Mouse (Mus musculus) adrenal gland, adult 8-10 months (tissue): ENCODE data around the gene Ifne. TPM values are rescaled to one million over a fixed set of nuclear protein-coding genes. Genes with fewer than 3 reads are reported as not detected.

Experiments
- DNase-seq: peaks from one replicate; pipeline ENCODE4 v3.0.0; 2022
- total RNA-seq, 4 experiments: library from RNA; stranded (reverse); gene quantifications; 2 replicates each; pipeline ENCODE4 v1.2.4; 2022

Gene Ifne
- not detected for total RNA-seq

- DNase-seq, result no peak
Observed at GRCm38 (mm10) chr4:88880101-88880500, at the start of gene Ifne. TSS of gene Ifne (minus strand) at chr4:88880201.

GRCm38 (mm10) chr4:88928341-88929102, 48.5 kb upstream of the Ifne start:
- no peak for DNase-seq

DNA sequence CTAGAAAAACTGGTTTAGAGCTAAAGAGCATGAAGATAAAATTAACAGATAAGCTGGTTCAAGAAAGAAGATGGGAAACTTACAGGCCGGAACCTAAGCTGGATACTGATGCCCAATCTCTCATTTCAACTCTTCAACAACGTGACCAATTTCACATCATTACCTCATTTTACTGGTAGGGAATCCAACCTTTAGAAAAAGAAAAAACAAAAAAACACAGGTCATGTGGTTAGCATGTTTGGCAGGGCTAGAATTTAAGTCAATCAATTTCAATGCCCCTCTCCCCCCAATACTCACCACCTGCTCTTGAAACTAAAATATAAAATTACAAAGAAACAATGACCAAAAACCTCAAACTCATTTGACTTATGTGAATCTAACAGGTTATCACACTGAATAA, 47.8 kb upstream of the Ifne start:
- no peak for DNase-seq

- DNase-seq, result no peak
Observed at GRCm38 (mm10) chr4:88926637-88927036, 46.6 kb upstream of the Ifne start.

DNA sequence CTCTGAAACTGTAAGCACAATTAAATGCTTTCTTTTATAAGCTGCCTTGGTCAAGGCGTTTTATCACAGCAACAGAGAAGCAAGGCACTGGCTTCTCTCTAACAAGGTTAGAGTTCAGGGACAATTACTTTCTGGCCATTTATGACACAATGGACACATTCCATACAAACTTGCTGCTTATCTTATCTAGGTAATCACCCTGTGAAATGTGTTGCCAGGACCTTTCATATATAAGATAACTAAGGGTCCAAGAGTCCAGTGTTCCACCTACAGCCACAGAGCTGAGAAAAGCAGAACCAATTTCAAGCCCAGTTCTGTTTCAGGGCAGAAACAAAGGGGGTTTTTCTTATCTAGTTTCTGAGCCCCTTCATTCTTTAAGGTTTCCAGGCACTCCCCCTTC, 46.1 kb upstream of the Ifne start:
- no peak for DNase-seq

DNA sequence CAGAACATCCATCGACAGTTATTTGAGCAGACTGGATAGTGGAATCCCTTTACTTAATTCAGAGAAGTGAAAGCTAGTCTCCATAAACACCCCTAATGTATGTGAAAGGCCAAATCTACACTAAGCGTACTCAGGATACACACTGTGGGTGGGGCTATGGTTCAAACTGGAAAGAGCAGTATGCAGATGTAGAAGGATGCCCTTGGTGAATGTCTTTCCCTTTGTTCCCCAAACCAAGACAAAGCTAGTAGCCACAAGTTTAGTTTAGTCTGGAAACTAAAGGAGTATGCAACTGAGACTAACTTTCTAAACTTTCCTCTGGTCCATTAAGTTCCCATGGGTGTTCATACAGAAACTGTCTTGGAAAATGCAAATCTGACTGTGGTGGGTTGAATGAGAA, 45.5 kb upstream of the Ifne start:
- no peak for DNase-seq

DNA sequence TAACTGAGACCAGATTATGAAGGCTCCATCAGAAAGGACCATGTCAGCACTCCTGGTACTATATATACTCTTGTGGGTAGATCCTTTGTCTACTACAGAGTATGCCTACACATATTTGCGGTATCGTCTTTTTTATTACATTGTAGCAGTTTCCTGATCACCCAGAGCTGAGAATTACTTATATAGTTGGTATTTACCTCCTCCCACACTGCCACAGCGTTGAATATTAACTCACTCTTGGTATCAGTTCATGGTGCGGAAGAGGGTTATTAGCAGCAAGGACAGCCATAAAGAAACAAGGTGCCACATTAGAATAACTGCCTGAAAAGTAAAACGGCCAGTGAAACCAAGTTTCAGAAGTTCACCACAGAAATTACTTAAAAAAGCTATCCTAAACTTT, 41.3 kb upstream of the Ifne start:
- DNase-seq, result no peak

DNA sequence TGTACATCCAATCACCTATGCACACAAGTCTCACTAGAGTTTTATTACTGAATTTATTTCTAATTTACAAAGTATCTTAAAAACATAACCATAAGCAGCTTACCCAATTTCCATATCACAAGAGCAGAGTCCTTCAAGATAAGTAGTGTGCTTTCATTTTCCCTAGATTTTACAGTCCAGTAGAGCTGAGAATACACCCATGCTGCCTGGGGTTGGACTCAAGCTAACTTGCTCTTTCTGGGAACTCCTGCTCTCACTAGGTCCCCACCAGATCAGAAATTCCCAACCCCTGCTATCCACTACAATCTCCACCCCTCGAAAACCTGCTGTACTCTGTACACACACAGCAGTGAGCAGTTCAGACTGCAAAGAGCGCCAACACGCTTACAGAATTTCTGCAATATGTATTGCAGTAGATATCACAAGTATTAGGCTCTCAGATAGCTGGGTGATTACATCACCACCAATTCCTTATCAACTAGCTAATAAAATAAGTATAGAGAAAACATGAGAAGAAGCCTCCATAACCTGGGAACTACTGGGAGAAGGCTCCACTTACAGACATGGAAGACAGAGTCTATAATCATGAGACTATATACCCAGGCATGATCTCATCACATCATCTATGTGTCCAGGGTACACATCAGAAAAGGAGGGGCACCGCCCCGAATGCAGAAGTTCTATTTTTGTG, 37.9 kb upstream of the Ifne start:
- DNase-seq, result no peak

DNA sequence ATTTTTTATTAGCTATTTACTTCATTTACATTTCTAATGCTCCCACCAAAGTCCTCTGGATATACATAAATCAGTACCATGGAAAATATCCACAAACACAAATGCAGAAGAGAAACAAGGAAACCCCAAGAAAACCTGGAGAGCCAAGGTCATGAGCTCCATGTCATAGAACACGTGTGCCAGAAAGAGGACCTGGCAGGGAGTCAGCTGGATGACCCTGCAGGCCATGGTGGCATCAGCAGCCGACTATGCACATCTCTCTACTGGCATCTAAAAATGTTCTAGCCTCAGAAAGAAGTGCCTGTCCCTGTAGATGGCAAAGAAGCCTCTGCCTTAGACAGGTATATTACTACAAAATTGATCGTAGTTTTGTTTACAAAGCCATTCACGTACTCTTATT, 36.3 kb upstream of the Ifne start:
- DNase-seq, result peak; percentile 10

- no peak for DNase-seq
Observed at GRCm38 (mm10) chr4:88913984-88914383, 34.0 kb upstream of the Ifne start.

- DNase-seq, result no peak
Observed at GRCm38 (mm10) chr4:88912882-88913281, 32.9 kb upstream of the Ifne start.

GRCm38 (mm10) chr4:88912187-88912586, 32.2 kb upstream of the Ifne start:
- DNase-seq, result no peak

- DNase-seq, result no peak
Observed at GRCm38 (mm10) chr4:88909600-88910534, 29.9 kb upstream of the Ifne start.

- no peak for DNase-seq
Observed at GRCm38 (mm10) chr4:88893201-88893754, 13.3 kb upstream of the Ifne start.

GRCm38 (mm10) chr4:88888236-88888635, 8.2 kb upstream of the Ifne start:
- no peak for DNase-seq

DNA sequence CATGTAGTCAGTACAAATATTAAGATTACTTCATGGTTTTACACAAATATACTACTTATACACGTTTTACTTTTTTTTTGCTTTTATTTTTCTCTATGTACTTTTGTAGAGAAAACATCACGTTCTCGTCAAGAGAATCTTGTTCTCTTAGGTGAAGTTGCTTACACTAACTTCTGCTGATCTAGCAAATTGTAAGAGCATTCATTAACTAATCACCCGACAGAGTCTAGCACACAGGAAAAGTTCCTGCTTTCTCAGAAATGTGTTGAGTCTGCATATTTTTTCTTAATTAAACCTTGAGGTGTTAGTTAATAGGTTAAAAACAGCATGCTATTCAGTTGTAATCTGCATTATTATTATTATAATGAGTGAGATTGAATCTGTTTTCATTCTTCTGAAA, 1.2 kb downstream of the Ifne start:
- no peak for DNase-seq

- DNase-seq, result no peak
Observed at GRCm38 (mm10) chr4:88878246-88878645, 1.8 kb downstream of the Ifne start.

DNA sequence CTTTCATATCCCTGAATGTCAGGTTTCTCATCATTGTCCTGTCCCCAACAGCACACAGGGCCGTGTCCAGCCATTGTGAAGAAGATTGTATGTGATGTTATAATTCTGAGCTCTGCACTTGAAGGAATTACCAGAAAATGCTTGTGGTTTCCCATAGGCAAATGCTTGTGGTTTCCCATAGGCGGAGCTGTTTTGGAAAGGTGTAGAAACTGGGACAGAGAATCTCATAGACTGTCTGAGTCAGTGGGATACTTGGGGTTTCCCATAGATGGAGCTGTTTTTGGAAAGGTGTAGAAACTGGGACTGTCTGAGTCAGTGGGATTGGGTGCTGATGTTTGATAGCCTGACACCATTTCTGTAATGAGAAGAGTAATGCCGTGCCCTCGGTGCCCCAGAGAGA, 3.5 kb downstream of the Ifne start:
- no peak for DNase-seq

GRCm38 (mm10) chr4:88875435-88876095, 4.4 kb downstream of the Ifne start:
- DNase-seq, result no peak

- DNase-seq, result no peak
Observed at GRCm38 (mm10) chr4:88872691-88873090, 7.3 kb downstream of the Ifne start.

DNA sequence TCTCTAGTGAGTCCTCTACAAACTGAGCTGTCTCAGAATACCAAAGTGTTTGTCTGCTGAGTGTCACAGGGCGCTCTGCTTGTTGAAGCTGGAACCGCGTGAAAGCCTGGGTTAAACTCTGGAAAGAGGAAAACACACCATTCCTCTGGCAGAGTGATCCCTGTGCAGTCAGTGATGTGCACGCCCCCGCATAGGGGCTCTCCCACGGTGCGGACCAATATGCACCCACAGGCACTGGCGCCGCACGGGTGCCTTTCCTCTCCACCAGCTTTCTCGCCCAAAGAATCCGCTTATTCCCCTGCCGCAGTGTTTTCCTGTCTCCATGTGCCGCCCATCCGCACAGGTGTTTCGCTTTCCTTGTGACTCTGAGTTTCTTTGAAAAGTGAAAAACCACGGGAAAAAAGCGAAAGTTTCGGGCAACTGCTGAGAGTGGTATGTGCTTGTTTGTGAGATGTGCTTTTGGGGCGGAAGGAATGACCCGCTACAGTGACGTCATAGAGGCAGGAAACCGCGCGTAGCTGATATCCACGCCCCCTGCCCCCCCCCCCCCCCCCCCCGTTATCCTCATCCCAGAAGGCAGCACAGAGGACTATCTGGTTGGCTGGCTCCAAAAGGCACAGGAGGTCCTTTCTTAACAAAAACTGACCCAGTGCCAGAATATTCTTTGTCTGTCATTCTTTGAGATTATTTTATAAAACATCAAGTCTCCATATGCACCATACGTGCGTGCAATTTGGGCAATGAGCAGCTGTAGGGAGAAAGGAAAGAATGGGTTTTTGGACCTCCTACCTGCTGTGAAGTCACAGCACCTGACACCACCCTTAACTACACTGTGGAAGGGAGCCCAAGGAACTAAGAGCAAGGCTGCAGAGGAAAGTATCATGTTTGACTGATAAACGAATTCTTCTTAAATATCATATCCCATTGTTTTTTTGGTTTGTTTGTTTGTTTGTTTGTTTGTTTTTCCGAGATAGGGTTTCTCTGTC, 11.8 kb downstream of the Ifne start:
- DNase-seq, result peak; percentile 3
